Mouse (Mus musculus) R1 (cell line): ENCODE measurements around the gene Cd37.

Source experiments
- DNase-seq: peaks from one replicate; pipeline ENCODE4 v3.0.0-alpha.2; 2018; ENCODE audit warnings: low read depth, low spot score

Cd37 gene

DNA sequence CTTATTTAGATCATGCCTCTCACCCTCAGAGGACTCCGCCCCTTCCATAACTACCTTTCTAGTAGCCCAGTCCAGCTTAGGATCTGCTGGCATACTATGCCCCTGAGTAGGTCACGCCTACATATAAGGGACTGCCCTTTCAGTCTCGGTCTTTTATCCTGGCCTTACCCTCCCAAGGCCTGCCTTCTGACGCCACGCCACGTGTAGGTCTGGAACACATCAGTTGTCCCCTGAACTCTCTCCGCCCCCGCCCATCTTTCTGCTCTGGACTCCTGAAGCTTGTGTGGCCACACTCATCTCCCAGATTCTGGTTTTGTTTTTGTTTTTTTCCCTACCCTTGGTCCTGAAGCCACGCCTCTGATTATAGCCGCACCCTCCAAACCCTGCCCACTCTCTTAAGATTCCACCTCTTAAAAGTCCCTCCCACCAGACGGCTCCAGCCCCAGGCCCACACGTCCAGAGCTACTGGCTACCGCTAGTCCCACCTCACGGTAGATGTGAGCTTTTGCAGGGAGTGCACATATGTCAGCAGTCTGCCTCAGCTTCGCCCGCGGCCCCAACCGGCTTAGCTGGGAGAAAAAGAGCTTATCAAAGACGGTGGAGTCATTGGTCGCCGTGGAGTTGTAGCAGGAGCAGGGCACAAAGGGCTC, 3.9 kb downstream of the Cd37 start:
- DNase-seq, result peak; percentile 94

- DNase-seq, result peak; percentile 91
Measured at GRCm38 (mm10) chr7:45234333-45234841, 4.5 kb downstream of the Cd37 start.

GRCm38 (mm10) chr7:45233580-45234332, 5.2 kb downstream of the Cd37 start:
- peak; percentile 42 for DNase-seq

- no peak for DNase-seq
Measured at GRCm38 (mm10) chr7:45232716-45233465, 6.0 kb downstream of the Cd37 start.

DNA sequence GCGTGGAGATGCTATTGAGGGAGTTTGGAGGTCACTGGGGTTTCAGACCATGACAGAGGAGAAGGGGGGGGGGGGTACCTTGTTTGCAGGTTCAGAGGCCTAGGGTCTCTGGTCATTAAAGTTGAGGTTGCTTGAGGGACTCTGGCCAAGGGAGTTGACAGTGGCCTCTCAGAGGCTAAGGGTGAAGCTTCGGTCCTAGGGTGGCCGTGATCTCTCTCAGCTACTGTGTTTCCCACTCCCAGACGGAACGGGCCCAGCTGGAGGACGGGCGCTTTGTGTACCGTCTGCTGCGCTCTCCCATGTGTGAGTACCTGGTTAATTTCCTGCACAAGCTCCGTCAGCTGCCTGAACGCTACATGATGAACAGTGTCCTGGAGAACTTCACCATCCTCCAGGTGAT, 7.0 kb downstream of the Cd37 start:
- DNase-seq, result no peak

- no peak for DNase-seq
Measured at GRCm38 (mm10) chr7:45231192-45231591, 7.7 kb downstream of the Cd37 start.

DNA sequence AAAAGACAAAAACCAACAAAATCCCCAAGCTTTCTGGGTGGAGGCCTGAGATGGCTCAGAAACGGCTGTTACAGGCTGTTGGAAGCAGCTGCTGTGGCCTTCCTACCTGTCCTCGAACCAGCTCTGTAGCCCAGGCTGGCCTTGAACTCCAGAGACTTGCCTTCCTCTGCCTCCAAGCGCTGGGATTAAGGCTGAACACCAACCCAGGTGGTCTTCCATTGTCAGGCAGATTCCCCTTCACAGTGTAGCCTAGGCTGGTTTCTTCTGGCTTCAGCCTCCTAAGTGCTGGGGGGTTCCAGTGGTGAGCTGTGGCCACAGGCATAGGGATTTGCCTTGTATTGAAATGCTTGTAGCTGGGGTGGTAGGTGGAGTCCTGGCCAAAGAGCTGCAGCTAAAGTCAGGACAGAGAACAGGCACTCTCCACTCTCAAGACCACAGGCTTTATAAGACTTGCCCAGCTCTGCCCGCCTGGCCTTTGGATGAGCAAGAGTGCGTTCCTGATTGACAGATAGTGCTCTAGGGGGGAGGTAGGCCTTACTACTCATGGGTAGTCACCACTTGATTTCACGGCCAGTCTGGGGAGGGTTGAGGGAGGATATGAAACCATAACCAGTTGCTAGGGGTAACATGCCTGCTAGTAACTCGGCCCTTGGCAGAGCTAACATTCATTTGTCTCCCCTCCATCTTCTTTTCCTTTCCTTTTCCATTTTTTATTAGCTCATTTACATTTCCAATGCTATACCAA, 9.3 kb downstream of the Cd37 start:
- DNase-seq, result peak; percentile 95

- peak; percentile 63 for DNase-seq
Measured at GRCm38 (mm10) chr7:45229046-45229445, 9.9 kb downstream of the Cd37 start.

DNA sequence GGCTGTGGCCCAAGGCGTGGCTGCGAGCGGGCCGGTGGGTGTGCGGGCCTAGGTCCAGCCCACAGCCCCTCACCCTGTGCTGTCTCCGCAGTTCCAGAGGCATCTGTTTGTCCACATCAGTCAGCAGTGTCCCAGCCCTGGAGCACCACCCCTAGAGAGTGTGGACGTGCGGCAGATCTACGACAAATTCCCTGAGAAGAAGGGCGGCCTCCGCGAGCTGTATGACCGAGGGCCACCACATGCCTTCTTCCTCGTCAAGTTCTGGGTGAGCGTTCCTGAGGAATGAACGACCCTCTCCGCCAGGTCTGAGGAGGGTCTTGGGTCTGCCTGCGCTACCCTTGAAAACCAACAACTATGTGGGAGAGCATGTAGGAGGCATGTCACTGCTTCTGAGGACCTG, 10.4 kb downstream of the Cd37 start:
- DNase-seq, result no peak

DNA sequence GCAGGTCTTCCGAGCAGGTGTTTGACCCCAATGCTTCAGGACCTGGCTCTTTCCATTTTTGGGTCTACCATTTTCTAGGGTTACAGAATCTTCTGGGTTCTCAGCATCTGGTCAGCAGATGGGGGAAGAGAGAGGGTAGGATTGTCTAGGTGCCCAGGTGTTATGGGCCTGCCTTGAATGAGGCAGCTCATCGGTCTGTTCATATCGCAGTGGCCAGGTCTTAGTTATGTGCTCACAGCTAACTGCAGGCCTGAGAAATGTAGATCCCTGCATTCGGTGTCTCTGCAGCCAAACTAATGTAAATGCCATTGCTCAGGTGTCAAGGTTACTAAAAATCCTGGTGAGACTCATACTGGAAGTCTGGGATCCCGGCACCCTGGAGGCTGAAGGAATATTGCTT, 12.5 kb downstream of the Cd37 start:
- no peak for DNase-seq

DNA sequence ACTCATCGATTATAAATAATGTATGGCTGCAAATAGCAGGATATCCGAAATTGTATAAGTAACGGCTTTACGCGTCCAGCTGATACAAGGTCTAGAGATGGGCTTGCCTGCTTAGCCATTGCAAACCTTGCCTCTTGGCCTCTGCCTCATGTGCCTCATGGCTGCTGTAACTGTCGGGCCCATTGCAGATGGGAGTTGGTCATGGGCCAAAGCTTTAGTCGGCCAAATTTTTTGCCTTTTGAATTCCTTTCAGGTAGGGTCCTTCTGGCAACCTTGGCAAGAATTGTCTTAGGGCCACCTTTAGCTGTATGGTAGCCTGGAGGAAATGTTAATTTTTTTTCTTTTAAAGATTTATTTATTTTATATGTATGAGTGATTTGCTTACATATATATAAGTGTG, 14.1 kb downstream of the Cd37 start:
- DNase-seq, result no peak

- DNase-seq, result no peak
Measured at GRCm38 (mm10) chr7:45221680-45222079, 17.2 kb downstream of the Cd37 start.

DNA sequence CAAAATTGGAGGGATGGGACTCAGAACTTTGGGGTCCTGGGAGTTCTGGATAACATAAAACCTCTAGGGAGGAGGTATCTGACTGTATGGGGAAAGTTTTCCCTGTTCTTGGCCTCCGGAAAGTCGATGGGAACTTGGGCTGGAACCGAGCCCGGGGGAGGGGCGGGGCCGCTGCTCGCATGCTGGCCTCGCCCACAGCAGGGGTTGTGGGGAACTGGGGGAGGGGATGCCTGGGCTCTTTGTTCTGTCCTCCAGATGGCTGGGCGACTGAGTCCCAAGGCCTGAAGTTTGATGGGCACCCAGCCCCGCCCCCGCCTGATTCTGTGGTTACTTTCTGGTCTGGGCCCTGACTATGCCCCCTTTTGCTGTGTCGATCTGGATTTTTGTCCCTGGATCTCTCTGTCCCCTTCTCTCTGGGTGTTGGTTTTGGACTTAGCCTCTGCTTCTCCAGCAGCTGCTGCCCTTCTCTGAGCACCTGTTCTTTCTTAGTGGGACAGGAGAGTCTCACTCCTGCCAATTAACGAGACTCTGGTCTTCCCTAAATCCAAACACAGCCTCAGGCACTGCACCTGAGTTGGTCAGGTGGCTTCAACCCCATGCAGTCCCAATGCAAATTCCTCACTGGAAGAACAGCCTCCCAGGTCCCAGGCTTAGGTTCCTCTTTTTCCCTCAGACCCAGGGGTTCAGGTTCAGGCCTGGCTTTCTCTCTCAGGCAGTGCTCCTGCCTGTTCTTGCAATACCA, 22.3 kb downstream of the Cd37 start:
- peak; percentile 87 for DNase-seq

- peak; percentile 87 for DNase-seq
Measured at GRCm38 (mm10) chr7:45215673-45216441, 23.1 kb downstream of the Cd37 start, which contains the start of gene Tead2. TSS of gene Tead2 (plus strand) at chr7:45215753.

DNA sequence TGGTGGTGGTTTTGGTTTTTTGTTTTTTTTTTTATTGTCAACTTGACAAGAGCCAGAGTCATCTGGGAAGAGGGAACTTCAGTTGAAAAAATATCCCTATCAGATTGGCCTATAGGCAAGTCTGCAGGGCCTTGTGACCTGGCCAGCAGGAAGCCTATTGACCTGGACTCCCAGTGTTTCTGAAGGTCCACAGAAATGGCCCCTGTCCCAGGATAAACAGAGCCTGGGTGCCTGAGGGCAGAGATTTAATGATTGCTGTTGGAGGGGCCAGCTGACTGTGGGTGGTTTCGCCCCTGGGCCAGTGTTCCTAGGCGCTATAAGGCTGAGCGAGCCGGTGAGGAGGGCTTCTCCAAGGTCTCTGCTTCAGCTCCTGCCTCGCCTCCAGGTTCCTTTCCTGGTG, 25.2 kb downstream of the Cd37 start:
- no peak for DNase-seq

DNA sequence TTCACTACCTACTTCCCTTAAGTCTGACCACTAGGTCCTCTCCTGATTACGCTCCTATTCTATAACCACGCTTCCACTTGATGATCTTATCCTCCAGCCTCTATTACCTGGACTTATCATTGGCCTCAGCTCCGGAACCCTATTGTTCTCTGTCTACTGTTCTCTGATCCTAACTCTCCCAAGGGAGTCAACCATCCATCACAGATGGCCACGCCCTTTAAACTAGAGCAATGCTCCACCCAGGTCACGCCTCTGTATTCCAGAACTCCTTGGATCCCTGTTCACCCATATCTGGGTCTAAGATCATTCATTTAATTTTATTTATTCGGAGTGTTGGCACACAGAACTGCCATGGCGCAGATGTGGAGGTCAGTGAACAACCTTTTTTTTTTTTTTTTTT, 26.6 kb downstream of the Cd37 start:
- DNase-seq, result peak; percentile 73

GRCm38 (mm10) chr7:45211851-45212251, 27.1 kb downstream of the Cd37 start, which contains the start of gene Dkkl1:
TSS of gene Dkkl1 (minus strand) at chr7:45212147.
- peak; percentile 87 for DNase-seq

- DNase-seq, result no peak
Measured at GRCm38 (mm10) chr7:45211070-45211469, 27.8 kb downstream of the Cd37 start.

DNA sequence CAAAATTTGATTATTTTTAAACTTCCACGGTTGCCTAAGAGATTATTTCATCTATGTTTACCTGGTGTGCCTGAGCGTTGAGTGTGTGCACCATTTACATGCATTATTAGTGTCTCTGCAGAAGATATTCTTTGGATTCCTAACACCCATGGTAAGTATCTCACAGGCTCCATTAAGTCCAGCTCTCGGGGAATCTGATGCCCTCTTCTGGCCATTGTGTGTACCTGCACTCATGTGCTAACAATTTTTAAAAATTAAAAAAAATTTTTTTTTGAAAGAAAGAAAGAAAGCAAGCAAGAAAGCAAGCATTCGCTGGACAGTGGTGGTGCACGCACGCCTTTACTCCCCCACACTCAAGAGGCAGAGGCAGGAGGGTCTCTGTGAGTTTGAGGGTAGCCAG, 30.7 kb downstream of the Cd37 start:
- DNase-seq, result peak; percentile 47
